Mouse (Mus musculus) cerebellum, adult 2 months (tissue): ENCODE measurements at regions not wholly inside any gene's neighbourhood (a gene's known extent, or its start where the extent isn't known, plus 50 kb on each side); places are given as distances from the start of the nearest gene placed in this dataset.

Source experiments
- CTCF ChIP-seq: fragments of 200-500 bp; IDR thresholded peaks from 2 replicates; pipeline ENCODE4 v1.5.1; 2011; ENCODE audit warnings: low read depth, mild to moderate bottlenecking, control low read depth, low read length, moderate library complexity, borderline replicate concordance; ENCODE audit not compliant: insufficient read depth
- POLR2A ChIP-seq: fragments of 200-500 bp; IDR thresholded peaks from 2 replicates; pipeline ENCODE4 v1.6.1; 2011; ENCODE audit warnings: low read length, control low read depth, borderline replicate concordance; ENCODE audit not compliant: insufficient read depth

DNA sequence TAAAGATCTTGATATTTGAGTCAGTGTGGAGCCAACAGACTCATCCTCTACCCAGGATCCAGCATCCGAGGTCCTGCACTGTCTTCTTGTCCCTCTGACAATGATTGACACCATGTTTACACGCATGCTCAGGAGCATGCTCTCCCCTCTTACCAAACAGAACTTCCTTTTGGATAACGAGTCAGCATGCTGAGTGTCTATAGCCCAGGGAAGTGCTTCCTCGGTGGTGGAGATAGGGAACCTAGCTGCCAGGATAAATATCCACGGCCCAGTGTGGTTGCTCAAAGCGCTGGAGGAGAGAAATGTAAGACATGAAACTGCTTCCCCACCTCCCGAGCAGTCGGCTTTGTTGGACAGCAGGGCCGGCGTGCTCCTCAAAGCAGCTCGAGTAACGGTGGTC lies 99.7 kb upstream of the Slc38a2 start:
- TF ChIP-seq CTCF: no peak
- TF ChIP-seq POLR2A: no peak
